Mouse (Mus musculus) heart, postnatal 0 days (tissue): ENCODE results near the gene Paqr7.

Experiments used
- CTCF ChIP-seq: IDR thresholded peaks from 2 replicates; pipeline ENCODE4 v1.5.1; 2016; ENCODE audit warnings: antibody characterized with exemption, control low read depth, low read depth
- EP300 ChIP-seq: IDR thresholded peaks from 2 replicates; pipeline ENCODE4 v1.6.1; 2016; ENCODE audit warnings: antibody characterized with exemption, low read depth

DNA sequence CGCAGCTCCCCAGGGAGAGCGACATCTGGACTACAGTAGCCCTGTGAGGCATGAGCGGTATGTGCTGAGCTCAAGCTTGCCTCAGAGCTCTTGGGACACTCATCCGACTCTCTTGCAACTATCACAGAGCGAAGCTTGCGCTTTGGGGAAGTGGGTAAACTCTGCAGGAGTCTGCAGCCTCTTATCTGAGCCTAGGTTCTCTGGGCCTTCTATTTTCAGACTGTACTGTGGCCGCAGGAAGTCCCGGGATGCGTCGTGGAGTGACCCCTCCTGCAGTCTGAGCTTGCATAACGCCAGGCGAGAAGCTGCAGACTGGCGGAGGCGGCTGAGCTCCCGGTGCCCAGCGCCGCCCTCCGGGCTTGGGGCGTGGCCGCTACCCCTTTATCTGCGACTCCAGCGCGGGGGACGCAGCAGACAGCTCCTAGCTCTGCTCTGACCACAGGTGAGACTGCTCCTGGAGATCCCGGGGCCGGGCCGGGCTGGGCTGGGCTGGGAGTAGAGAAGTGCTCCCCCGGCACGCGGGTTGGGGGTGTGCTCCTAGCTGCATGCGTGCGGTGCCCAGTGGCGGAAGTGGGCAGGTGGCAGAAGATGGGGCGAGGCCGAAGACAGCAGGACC is at the start of gene Paqr7:
- TF ChIP-seq CTCF (0 out of 2 replicates have a peak, but pooled peaks have one; percentile 0), EP300 (peak; percentile 46; the same call in 1 of the 2 replicates)
